Mouse (Mus musculus) embryo, embryonic 10.5 days (tissue): ENCODE data around the gene Msmp.
"Not testable (repeated sequence)": the region's sequence is repeated elsewhere in the genome, so short reads cannot be mapped to it uniquely, and the experiment has no call there.

Experiments used
- DNase-seq: peaks from one replicate; pipeline ENCODE4 v3.0.0-alpha.2; 2015; ENCODE audit warnings: low spot score

Gene Msmp

GRCm38 (mm10) chr4:43561436-43561996 is 22.8 kb downstream of the Msmp start:
- DNase-seq: no peak

- no peak for DNase-seq
Measured at GRCm38 (mm10) chr4:43560976-43561375, 23.3 kb downstream of the Msmp start.

GRCm38 (mm10) chr4:43560243-43560611 is 24.1 kb downstream of the Msmp start:
- DNase-seq: peak; percentile 41

- no peak for DNase-seq
Measured at GRCm38 (mm10) chr4:43559519-43560242, 24.6 kb downstream of the Msmp start.

- DNase-seq: peak; percentile 87
Measured at GRCm38 (mm10) chr4:43558631-43559356, 25.5 kb downstream of the Msmp start.

GRCm38 (mm10) chr4:43558028-43558630 is 26.2 kb downstream of the Msmp start:
- peak; percentile 75 for DNase-seq

GRCm38 (mm10) chr4:43555926-43556325 is 28.4 kb downstream of the Msmp start:
- no peak for DNase-seq

- DNase-seq: no peak
Measured at GRCm38 (mm10) chr4:43553891-43554290, 30.4 kb downstream of the Msmp start.

- DNase-seq: no peak
Measured at GRCm38 (mm10) chr4:43552437-43552836, 31.9 kb downstream of the Msmp start.

GRCm38 (mm10) chr4:43551854-43552253 is 32.4 kb downstream of the Msmp start:
- DNase-seq: not testable (repeated sequence)

GRCm38 (mm10) chr4:43549055-43549454 is 35.2 kb downstream of the Msmp start:
- no peak for DNase-seq

- DNase-seq: no peak
Measured at GRCm38 (mm10) chr4:43547160-43547559, 37.1 kb downstream of the Msmp start.

GRCm38 (mm10) chr4:43546375-43547047 is 37.8 kb downstream of the Msmp start:
- no peak for DNase-seq

GRCm38 (mm10) chr4:43542044-43542443 is 42.2 kb downstream of the Msmp start:
- DNase-seq: no peak

GRCm38 (mm10) chr4:43536031-43536430 is 48.3 kb downstream of the Msmp start:
- no peak for DNase-seq

- DNase-seq: no peak
Measured at GRCm38 (mm10) chr4:43535628-43536027, 48.7 kb downstream of the Msmp start.

- no peak for DNase-seq
Measured at GRCm38 (mm10) chr4:43533270-43533669, 51.0 kb downstream of the Msmp start.
